Mouse (Mus musculus): ENCODE measurements around the gene Iqcf5.
"Not testable (repeated sequence)": the region's sequence is repeated elsewhere in the genome, so short reads cannot be mapped to it uniquely, and the experiment has no call there.

Iqcf5 gene

DNA sequence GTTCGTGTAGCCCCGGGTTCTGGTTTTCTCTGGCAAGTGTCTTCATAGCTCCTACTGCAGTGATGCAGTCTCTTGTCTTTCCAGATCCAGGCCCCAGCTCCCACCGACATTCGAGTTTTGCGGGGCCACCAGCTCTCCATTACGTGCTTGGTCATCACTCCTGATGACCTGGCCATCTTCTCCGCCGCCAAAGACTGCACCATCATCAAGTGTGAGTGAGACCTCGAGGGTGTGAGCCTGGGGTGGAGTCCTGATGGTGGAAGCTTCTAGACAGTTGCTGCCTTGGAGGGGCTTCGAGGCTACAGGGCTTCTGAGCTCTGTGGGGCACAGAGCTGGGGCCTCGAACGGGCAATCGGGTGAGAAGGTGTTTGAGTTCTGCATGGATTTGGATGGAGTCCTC lies 32.7 kb upstream of the Iqcf5 start:
- no peak for DNase-seq (ENCODE audit: low spot score in 2 of 2)

DNA sequence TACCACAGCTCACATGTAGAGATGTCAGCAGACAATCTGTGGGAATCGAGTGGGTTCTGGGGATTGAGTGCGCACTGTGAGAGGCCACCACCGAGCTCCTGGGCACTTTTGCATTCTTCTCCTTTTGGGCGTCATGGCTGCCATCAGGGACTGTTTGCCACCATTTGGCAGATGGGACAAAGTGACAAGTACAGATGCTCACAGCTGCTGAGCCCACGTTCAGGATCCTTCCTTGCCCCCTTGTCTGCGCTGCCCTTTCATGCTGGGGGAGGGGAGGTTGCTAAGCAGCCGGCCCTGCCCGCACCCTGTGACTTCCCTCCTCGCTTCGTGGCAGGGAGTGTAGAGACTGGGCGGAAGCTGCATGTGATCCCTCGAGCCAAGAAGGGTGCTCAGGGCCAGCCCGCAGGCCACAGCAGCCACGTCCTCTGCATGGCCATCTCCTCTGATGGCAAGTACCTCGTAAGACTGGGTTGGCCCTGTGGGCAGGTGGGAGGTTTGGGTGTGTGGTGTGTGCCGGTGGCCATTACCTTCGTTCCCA lies 31.7 kb upstream of the Iqcf5 start:
- no peak for DNase-seq (ENCODE audit: low spot score in 2 of 2)

DNA sequence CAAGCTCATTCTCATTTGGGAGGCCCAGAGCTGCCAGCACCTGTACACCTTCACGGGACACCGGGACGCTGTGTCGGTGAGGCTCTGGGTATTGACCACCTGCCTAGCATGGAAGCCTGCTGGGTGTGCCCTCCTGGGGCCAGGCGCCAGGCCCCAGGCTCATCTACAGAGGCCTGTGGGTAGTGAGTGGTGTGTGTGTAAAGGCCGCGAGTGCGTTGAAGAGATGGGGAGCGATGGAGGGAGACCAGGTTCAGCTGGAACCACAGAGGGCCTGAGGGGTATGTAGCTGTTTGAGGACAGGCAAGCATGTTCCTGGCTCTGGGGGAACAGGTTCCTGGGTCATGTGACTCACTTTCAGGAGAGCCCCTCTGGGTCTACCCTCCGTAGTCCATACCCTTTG lies 31.2 kb upstream of the Iqcf5 start:
- DNase-seq (ENCODE audit: low spot score in 2 of 2) = no peak

DNA sequence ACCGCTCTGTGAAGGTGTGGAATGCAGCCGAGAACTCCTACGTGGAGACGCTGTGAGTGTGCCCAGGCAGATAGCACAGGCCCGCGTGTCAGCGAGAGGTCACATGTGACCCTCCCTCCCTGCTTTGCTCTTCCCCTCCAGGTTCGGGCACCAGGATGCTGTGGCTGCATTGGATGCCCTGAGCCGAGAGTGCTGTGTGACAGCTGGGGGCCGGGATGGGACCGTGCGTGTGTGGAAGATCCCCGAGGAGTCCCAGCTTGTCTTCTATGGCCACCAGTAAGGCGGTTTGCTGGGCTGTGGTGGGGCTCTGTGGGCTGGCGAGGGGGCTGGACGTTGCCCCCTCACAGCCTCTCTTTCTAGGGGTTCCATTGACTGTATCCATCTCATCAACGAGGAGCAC lies 30.8 kb upstream of the Iqcf5 start:
- no peak for DNase-seq (ENCODE audit: low spot score in 2 of 2)

DNA sequence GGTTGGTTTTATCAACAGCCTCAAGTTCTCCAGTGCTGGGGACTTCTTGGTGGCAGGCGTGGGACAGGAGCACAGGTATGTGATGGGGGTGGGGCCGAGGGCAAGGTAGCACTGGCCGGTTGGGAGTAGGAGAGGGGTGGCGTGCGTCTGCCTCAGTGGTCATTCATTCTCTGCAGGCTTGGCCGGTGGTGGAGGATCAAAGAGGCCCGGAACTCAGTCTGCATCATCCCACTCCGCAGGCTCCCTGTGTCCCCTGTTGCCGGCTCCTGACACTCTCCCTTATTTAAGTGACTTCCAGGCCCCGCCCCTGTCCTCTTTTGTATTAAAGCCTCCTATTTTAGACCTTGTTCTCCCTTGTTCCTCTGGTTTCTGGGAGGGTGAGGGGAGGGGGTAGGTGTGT lies 29.3 kb upstream of the Iqcf5 start:
- DNase-seq (ENCODE audit: low spot score in 2 of 2) = no peak

DNA sequence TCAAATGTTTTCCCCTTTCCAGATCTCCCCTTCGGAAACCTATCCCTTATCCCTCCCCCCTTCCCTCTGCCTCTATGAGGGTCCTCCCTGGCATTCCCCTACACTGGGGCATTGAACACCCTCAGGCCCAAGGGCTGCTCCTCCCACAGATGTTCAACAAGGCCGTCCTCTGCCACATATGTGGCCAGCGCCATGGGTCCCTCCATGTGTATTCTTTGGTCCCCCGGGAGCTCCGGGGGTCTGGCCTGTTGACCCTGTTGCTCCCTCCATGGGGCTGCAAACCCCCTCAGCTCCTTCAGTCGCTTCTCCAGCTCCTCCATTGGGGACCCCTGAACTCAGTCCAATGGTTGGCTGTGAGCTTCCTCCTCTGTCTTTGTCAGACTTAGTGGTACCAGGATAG lies 26.8 kb upstream of the Iqcf5 start:
- not testable (repeated sequence) for DNase-seq (ENCODE audit: low spot score in 2 of 2)

DNA sequence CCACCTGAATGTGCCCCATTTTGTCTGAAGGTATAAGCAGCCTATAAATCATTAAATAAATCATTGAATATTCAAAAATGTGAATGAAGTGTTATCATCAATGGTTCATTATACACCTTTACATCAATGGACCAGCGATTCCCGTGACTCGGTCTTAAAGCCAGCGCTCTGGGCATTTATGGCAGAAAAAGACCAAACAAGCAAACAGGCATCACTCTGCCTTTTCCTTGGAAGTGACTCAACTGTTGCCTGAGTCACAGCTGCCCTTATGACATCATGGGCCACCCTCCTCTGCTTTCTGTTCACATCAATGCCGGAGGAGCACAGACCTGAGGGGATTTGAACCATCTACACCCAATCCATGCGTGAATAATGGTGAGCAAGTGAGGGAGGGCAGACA lies 14.7 kb upstream of the Iqcf5 start, which contains the start of gene Iqcf1:
TSS of gene Iqcf1 (plus strand) at position 301 of the 400 bp plus-strand sequence.
- DNase-seq (ENCODE audit: low spot score in 2 of 2) = no peak

DNA sequence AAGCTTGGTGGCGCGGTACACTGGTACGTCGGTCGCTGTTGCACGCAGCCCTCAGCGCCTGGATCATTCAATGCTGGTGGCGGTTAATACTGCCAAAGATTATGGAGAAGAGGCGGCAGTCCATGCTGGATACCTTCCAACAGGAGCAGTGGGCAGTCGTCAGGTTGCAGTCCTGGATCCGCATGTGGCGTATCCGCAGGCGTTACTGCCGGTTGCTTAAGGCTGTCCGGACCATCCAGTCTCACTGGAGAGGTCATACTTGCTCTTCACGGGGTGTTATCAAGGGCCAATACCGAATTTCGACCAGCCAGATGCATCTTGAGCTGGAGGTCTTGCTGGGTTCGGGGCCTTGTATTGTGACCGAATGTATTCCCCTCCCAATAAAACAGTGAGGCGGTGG lies 12.5 kb upstream of the Iqcf5 start:
- DNase-seq (ENCODE audit: low spot score in 2 of 2) = no peak

DNA sequence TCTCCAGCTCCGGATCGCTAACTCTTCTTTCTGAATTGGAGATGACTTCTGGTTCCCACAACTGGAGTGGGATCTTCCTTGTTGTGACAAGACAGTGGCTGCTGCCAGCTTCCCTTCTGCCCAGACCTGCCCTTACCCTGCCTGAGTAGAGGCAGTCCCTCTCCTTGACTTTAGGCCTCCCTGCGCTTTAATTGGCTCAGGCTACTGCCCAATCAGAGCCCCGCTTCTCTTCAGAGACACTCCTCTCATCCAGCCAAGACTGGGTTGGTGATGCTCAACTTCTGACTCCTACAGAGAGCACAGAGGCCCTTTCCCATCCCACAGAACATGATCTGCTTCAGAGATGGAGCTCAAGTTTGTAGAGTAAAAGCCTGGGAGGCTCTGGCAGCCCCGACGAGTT lies 10.1 kb upstream of the Iqcf5 start:
- no peak for DNase-seq (ENCODE audit: low spot score in 2 of 2)

DNA sequence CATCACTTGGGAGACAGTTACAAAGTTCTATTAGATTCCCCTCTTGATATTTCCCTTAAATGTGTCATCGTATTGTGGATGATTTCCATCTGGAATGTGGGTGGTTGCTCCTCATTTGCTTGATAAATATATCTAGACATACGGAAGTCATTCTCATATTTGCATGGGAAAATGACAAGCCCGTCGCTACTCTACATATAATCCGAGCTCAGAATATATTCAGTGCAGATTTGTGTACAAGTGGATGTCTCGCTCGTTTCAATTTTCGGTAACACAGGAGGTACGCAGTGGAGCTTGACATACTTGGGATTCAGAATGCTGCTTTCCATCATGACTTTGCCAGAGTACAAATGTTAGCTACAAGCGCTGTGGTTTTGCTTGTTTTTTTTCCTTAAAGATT lies 5.0 kb upstream of the Iqcf5 start:
- DNase-seq (ENCODE audit: low spot score in 2 of 2) = no peak

DNA sequence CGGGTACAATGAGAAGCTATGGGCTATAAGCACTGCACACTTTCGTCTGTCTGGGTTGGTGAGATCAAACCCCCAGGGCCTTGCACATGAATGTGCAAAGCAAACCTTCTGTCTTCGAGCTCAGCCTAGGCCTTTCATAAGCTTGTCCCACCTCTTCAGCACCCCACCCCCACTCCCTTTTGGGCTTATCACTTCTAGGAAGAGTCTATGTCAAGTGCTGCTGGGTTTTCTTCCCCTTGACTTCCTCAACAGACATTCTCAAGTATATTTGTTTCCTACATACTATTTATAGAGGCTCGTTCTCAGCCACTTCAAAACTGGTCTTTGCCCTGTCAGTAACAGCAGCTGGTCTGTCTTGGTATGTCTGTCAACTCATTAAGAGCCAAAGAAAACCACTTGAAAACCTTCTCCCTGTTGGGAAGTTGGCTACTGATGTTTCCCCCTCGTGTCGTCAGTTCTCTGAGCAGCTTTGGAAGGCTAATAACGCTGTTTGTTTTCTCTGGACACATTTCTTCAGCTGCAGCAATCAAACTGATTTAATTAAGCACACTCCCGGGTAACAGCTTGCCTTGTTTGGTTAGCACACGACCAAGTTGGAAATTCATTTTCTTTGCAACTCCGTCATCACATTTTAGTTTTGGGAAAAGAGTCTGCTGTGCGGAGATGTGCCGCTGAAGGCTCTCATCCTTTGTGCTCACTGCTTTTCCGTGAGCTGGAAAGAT lies 1.5 kb upstream of the Iqcf5 start:
- peak in 1 of 2 experiments; percentile 2 for DNase-seq (ENCODE audit: low spot score in 2 of 2)

DNA sequence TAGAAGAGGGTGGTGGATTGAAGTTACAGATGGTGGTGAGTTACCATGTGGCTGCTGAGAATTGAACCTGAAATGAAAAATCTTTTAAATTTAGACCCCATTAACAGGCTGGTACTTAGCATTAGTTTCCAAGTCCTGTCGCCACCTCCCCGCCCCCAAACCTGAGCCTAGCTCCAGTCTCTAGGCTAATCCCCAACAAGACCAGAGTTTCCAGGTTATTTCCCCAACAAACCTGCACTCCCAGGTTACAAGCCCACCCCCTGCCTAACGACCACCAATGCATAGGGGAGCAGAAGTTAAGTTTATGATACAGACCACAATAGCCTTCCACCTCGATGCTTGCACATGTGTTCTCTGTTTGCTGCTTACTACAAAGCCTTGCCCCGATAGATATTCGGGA lies 807 bp upstream of the Iqcf5 start:
- no peak for DNase-seq (ENCODE audit: low spot score in 2 of 2)

DNA sequence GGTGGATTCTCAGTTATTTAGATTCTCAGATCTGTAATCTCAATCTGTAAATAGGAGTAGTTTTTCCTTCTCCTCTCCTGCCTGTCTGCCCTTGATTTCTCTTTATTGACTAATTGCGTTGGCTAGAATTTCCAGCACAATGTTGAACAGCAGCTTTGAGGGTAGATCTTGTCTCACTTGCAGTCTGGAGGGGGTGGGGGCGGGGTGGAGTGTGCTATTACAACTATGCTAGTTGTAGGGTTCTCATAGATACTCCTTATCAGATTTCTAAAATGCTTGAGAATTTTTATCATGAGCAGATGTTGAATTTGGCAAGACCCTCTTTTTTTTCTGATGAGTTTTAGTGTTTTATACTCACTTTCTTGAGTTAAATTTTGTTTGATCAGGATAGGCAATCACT lies 5.1 kb downstream of the Iqcf5 start:
- no peak for DNase-seq (ENCODE audit: low spot score in 2 of 2)

DNA sequence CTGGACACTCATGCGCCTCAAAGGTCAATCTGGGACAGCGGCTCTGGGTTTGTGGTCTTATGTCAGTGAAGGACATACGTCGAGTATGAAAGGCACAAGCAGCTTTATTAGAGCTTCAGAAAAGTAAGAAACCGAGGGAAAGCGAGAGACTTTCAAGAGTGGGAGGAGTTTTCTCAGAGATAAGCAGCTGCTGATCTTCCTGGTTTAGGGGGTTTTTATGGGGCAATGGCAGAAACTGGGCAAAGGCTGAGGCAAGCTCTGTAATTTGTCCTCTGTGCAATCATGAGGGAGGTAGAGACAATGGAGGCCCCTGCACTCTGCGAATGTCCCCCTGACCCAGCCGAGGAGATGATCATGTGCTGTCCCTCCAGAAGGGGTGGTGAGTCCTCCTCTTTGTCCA lies 5.5 kb downstream of the Iqcf5 start:
- no peak for DNase-seq (ENCODE audit: low spot score in 2 of 2)

DNA sequence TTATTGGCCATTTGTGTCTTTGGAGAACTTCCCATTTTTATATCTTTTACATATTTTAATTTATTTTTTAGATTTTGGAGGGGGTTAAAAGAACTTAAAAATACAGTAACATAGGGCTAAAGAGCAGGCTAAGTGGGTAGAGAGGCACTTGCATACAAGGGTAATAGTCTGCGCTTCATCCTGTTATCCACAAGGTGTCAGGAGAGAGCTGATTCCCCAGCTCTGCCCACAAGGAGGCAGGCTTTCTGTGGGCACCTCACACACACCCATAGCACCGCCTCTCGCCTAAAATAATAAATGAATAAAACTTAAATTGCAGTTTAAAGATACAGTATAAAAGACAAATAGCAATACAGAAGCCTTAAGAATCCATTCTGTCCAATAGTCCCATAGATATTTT lies 17.5 kb downstream of the Iqcf5 start:
- no peak for DNase-seq (ENCODE audit: low spot score in 2 of 2)

DNA sequence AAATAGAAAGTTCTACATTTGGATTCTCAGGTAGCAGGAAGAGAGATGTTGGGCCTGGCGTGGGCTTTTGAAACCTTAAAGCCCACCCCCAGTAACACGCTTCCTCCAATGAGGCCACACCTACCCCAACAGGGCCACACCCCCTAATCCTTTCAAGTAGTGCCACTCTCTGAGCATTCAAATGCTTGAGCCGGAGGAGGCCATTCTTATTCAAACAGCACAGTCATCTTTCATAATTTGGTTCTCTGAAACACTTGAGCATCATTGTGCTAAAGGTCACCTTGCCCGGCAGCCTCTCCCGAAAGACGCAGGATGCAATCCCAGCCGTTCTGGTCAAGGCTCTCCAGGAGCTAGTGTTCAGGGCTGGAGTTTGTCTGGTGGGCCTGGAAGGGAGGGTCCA lies 19.9 kb downstream of the Iqcf5 start:
- no peak for DNase-seq (ENCODE audit: low spot score in 2 of 2)

DNA sequence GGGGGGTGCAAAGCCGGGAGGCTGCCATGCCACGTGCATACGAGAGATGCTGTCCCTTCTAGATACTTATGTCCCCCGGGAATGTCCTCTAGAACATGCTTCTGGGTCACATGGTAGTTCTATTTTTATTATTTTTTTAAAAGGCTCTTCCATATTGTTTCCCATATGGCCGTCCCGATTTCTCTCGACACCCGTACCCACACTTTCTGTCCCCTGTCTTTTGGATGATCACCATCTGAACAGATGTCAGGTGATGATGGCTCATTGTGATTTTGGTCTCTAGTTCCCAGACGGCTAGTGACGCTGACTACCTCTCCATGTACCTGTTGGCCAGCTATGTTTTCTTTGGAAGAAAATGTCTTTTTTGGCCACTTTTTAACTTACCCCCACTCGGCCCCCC lies 20.6 kb downstream of the Iqcf5 start:
- DNase-seq (ENCODE audit: low spot score in 2 of 2) = no peak

DNA sequence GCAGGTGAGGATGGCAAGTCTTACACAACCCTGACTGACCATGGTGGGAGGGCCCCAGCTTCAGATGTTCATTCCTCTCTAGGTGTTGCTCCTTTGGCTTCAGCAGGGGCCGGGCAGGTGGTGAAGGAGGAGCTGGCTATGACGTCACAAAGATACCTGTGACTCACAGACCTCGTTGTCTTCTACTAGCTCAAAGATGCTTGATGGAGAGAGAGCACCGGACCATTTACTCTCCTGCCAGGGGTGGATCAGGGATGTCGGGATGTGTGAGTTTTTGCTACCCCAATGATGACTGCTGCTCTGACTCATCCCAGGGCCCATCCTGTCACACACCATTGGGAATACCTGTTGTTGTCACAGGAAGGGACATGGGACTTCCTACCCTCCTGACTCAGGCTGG lies 47.2 kb downstream of the Iqcf5 start, which contains the start of gene Iqcf3:
TSS of gene Iqcf3 (minus strand) at position 101 of the 400 bp plus-strand sequence.
- DNase-seq (ENCODE audit: low spot score in 2 of 2) = no peak

DNA sequence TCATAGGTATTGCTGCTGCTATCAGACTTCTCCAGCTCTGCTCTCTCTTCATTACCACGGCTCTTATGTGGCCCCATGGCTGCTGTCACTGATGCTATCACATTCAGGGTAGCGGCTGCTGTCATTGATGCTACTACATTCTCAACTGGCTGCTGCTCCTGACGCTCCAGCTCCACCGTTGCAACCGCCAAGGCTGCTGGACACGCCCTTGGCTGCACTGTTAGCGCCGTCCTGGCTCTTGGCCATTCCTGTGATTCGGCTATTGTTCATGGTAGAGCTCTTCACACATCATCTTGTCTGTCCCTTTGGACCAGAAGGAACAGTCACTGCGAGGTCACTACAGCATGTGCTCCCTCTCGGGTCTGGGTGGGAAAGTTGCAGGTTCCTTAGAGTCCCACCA lies 47.9 kb downstream of the Iqcf5 start:
- DNase-seq (ENCODE audit: low spot score in 2 of 2) = no peak

DNA sequence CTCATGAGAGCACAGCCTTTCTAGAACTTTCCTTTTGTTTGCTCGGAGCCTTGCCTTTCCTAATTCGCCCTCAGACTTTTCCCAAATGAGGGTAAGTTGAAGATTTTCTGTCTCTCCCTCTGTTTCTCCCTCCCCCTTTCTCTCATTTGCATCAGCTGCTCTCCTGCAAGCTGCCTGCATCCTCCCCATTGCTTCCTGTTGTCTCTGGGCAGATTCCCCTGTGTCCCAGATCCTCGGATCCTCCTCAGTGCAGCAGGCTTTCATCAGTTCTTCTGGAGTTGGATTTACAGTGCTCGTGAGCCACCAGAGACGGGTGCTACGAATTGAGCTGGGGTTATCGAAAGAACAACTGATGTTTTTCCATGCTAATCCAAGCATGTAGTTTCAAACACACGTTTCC lies 49.7 kb downstream of the Iqcf5 start:
- DNase-seq (ENCODE audit: low spot score in 2 of 2) = no peak

Data from spleen, postnatal 36 days (tissue).